Mouse (Mus musculus) gastrocnemius, adult 2 months (tissue): ENCODE results near the gene Epas1. TPM values are rescaled to one million over a fixed set of nuclear protein-coding genes. Genes with fewer than 3 reads are reported as not detected.

Experiments used
- DNase-seq: peaks from one replicate; pipeline ENCODE4 v3.0.0; 2022
- H3K27ac ChIP-seq: fragments of 200-600 bp; 2 replicates; pipeline ENCODE4 v1.8.1; 2022; ENCODE audit warnings: mild to moderate bottlenecking
- H3K4me3 ChIP-seq: fragments of 200-600 bp; 2 replicates; pipeline ENCODE4 v1.8.1; 2022; ENCODE audit warnings: mild to moderate bottlenecking, moderate library complexity
- CTCF ChIP-seq: fragments of 200-600 bp; IDR thresholded peaks from 2 replicates; pipeline ENCODE4 v1.8.1; 2022; ENCODE audit warnings: antibody characterized with exemption, mild to moderate bottlenecking, moderate library complexity
- intact Hi-C: fragments of 180-260 bp; cut with DNase I; formaldehyde crosslinking; loops from one replicate; pipeline ENCODE4 v1.15.1; 2025
- total RNA-seq, 2 experiments: library from RNA; stranded (reverse); gene quantifications; 2 replicates each; pipeline ENCODE4 v1.2.3; 2021

Gene Epas1
- total RNA-seq, 2 experiments from 2014 or later: 96.6 to 127 TPM

- TF ChIP-seq CTCF: no peak
- H3K4me3 ChIP-seq: no peak overlapping the region; the same call in 1 of the 2 replicates
- no peak for DNase-seq
- intact Hi-C loops: no loop called here
- peak overlapping the region; percentile 85 for H3K27ac ChIP-seq
Observed at GRCm38 (mm10) chr17:86780708-86781318, 27.3 kb downstream of the Epas1 start.

- intact Hi-C loops: loop anchor here (2.0 kb wide), 1 partner anchor 27 kb away; no protein-coding TSS in a partner anchor
- Histone ChIP-seq H3K4me3 (peak overlapping the region; percentile 43), H3K27ac (peak overlapping the region; percentile 85)
- no peak for TF ChIP-seq CTCF
- DNase-seq: peak; percentile 58
Observed at GRCm38 (mm10) chr17:86781755-86782400, 28.4 kb downstream of the Epas1 start.

- DNase-seq: no peak
- no peak for TF ChIP-seq CTCF
- Histone ChIP-seq H3K27ac (peak overlapping the region; percentile 79), H3K4me3 (peak overlapping the region; percentile 42)
- intact Hi-C loops: no loop called here
Observed at GRCm38 (mm10) chr17:86784405-86784977, 31.0 kb downstream of the Epas1 start.

- intact Hi-C loops: no loop called here
- peak; percentile 17 for DNase-seq
- H3K27ac ChIP-seq: peak overlapping the region; percentile 79
- H3K4me3 ChIP-seq: peak overlapping the region; percentile 42
- TF ChIP-seq CTCF: no peak
Observed at GRCm38 (mm10) chr17:86785612-86786011, 32.1 kb downstream of the Epas1 start.

GRCm38 (mm10) chr17:86786496-86786895 lies 33.0 kb downstream of the Epas1 start:
- TF ChIP-seq CTCF: no peak
- H3K4me3 ChIP-seq: no peak overlapping the region
- intact Hi-C loops: no loop called here
- no peak for DNase-seq
- H3K27ac ChIP-seq: peak overlapping the region; percentile 79

GRCm38 (mm10) chr17:86787805-86788204 lies 34.3 kb downstream of the Epas1 start:
- no peak for TF ChIP-seq CTCF
- intact Hi-C loops: no loop called here
- H3K4me3 ChIP-seq: no peak overlapping the region
- 0 out of 2 replicates have a peak overlapping the region, but pooled peaks have one; percentile 28 for H3K27ac ChIP-seq
- no peak for DNase-seq

GRCm38 (mm10) chr17:86788316-86788715 lies 34.8 kb downstream of the Epas1 start:
- Histone ChIP-seq H3K27ac (0 out of 2 replicates have a peak overlapping the region, but pooled peaks have one; percentile 28), H3K4me3 (no peak overlapping the region)
- TF ChIP-seq CTCF: no peak
- intact Hi-C loops: no loop called here
- peak; percentile 32 for DNase-seq

- DNase-seq: peak; percentile 21
- intact Hi-C loops: no loop called here
- Histone ChIP-seq H3K27ac (peak overlapping the region; percentile 74), H3K4me3 (no peak overlapping the region)
- TF ChIP-seq CTCF: no peak
Observed at GRCm38 (mm10) chr17:86791925-86792324, 38.4 kb downstream of the Epas1 start.

- intact Hi-C loops: no loop called here
- no peak for TF ChIP-seq CTCF
- no peak for DNase-seq
- H3K4me3 ChIP-seq: no peak overlapping the region
- H3K27ac ChIP-seq: peak overlapping the region; percentile 89
Observed at GRCm38 (mm10) chr17:86795773-86796172, 42.3 kb downstream of the Epas1 start.

- H3K27ac ChIP-seq: peak overlapping the region; percentile 89
- no peak for TF ChIP-seq CTCF
- intact Hi-C loops: no loop called here
Observed at GRCm38 (mm10) chr17:86797031-86797430, 43.5 kb downstream of the Epas1 start.

GRCm38 (mm10) chr17:86798460-86798859 lies 45.0 kb downstream of the Epas1 start:
- TF ChIP-seq CTCF: no peak
- H3K27ac ChIP-seq: peak overlapping the region; percentile 89
- peak overlapping the region; percentile 9; the same call in 1 of the 2 replicates for H3K4me3 ChIP-seq
- DNase-seq: no peak
- intact Hi-C loops: no loop called here

More at GRCm38 (mm10) chr17:86797031-86797430, 43.5 kb downstream of the Epas1 start:
- H3K4me3 ChIP-seq: no peak overlapping the region
- no peak for DNase-seq

- intact Hi-C loops: no loop called here
- no peak for DNase-seq
- TF ChIP-seq CTCF: no peak
- H3K4me3 ChIP-seq: no peak overlapping the region; the same call in none of the 2 replicates
- peak overlapping the region; percentile 89 for H3K27ac ChIP-seq
Observed at GRCm38 (mm10) chr17:86798951-86799350, 45.5 kb downstream of the Epas1 start.

- no peak for TF ChIP-seq CTCF
- intact Hi-C loops: no loop called here
- Histone ChIP-seq H3K4me3 (peak overlapping the region; percentile 50), H3K27ac (peak overlapping the region; percentile 89)
- DNase-seq: no peak
Observed at GRCm38 (mm10) chr17:86800535-86800934, 47.0 kb downstream of the Epas1 start.
